Mouse (Mus musculus) heart, embryonic 14.5 days (tissue): ENCODE data around the gene Irs2. TPM values are rescaled to one million over a fixed set of nuclear protein-coding genes. Genes with fewer than 3 reads are reported as not detected.
A peak's percentile ranks its signal among the peaks of the same experiment; 100 is the strongest.

Source experiments
- ATAC-seq: fragments of 200-750 bp; cut with Nextera tagmentation; 2 replicates; pipeline ENCODE4 v1.8.0; 2017; ENCODE audit warnings: low read depth, moderate TSS enrichment; ENCODE audit not compliant: insufficient number of reproducible peaks, insufficient read depth, low FRiP score
- H3K27ac ChIP-seq, 2 experiments: fragments of 200-500 bp in 1 of 2; fragments of 300-500 bp in 1 of 2; sonication (generic) in 1 of 2; replicated peaks in 1 of 2; 2 replicates each; pipeline ENCODE4 v1.5.1; 2012 to 2014; ENCODE audit warnings: low read depth in 2 of 2, low read length in 2 of 2, control low read depth in 1 of 2, mild to moderate bottlenecking in 1 of 2, mixed read lengths in 1 of 2; ENCODE audit not compliant: control insufficient read depth in 1 of 2, insufficient read depth in 1 of 2
- H3K27me3 ChIP-seq: fragments of 300-500 bp; sonication (generic); 2 replicates; pipeline ENCODE4 v1.6.1; 2014; ENCODE audit warnings: mild to moderate bottlenecking, low read length, control low read depth; ENCODE audit not compliant: control insufficient read depth, insufficient read depth
- H3K36me3 ChIP-seq: fragments of 300-500 bp; sonication (generic); 2 replicates; pipeline ENCODE4 v1.6.1; 2014; ENCODE audit warnings: mild to moderate bottlenecking, control low read depth, low read length, mixed read lengths; ENCODE audit not compliant: control insufficient read depth, insufficient read depth
- H3K4me1 ChIP-seq, 2 experiments: fragments of 200-500 bp in 1 of 2; fragments of 300-500 bp in 1 of 2; sonication (generic) in 1 of 2; 2 replicates each; pipeline ENCODE4 v1.6.1; 2012 to 2014; ENCODE audit warnings: low read length in 2 of 2, control low read depth in 1 of 2, mixed read lengths in 1 of 2; ENCODE audit not compliant: control insufficient read depth in 2 of 2, insufficient read depth in 2 of 2
- H3K4me2 ChIP-seq: fragments of 300-500 bp; sonication (generic); 2 replicates; pipeline ENCODE4 v1.6.1; 2014; ENCODE audit warnings: mild to moderate bottlenecking, low read length
- H3K4me3 ChIP-seq, 2 experiments: fragments of 200-500 bp in 1 of 2; fragments of 300-500 bp in 1 of 2; sonication (generic) in 1 of 2; 2 replicates each; pipeline ENCODE4 v1.5.1; 2012 to 2014; ENCODE audit warnings: low read length in 2 of 2, mild to moderate bottlenecking in 2 of 2, control low read depth in 1 of 2, low read depth in 1 of 2, moderate library complexity in 1 of 2; ENCODE audit not compliant: control insufficient read depth in 1 of 2, insufficient read depth in 1 of 2
- H3K9ac ChIP-seq: fragments of 300-500 bp; sonication (generic); 2 replicates; pipeline ENCODE4 v1.6.1; 2014; ENCODE audit warnings: mild to moderate bottlenecking, low read length
- H3K9me3 ChIP-seq: fragments of 300-500 bp; sonication (generic); 2 replicates; pipeline ENCODE4 v1.6.1; 2016; ENCODE audit warnings: low read length, control low read depth; ENCODE audit not compliant: control insufficient read depth
- WGBS: fragments of 180-500 bp; shearing (Covaris S2); extraction: QIAGEN DNeasy Blood & Tissue Kit; methylation state at CpG from one replicate; pipeline ENCODE4 v1.1.7; 2014; 5-methylcytosine and 5-hydroxymethylcytosine counted together
- polyA plus RNA-seq: library from polyadenylated mRNA; unstranded; fragments of >200 nt; fragmentation: Nextera tagmentation; extraction: Ambion mirVana; gene quantifications from 2 replicates; pipeline ENCODE4 v1.2.1, GENCODE M21; 2014

Gene Irs2
- polyA plus RNA-seq, 1 experiment from 2014 or later, result 4.5 TPM

DNA sequence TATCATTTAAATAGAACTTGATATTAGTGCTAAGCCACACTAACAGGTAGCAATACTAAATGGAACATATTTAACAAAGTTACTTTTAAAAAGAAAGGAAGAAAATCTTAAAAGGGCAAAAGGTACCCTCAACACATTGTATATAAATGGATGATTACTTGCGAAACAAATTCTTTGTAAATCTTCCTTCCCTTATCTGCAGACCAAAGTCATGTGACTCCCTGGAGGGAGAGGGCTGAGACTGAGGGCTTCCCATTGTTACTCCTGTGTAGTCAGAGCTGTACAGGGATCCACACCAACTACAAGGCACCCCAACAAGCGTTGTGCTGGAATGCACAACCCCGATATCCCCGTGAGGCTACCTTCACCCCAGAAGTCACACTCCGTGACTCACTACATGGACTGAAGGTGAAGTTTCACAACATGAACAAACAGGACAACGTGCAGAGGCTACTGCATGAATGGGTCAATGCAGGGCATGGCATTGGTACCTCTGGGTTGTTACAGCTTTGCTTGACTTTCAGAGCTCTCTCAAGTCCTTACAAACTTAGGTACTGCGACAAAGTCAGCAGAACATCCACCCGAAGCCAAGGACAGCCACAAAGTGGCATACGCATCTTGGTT lies 12.8 kb upstream of the Irs2 start:
- H3K9ac ChIP-seq, result no peak overlapping the region
- no peak overlapping the region for H3K27ac ChIP-seq
- no peaks in the 10 kb centered on the region for H3K36me3 ChIP-seq
- no peaks in the 10 kb centered on the region for H3K9me3 ChIP-seq
- no peaks in the 10 kb centered on the region for H3K27me3 ChIP-seq
- no peak overlapping the region for H3K4me3 ChIP-seq
- WGBS, result 83% methylated on average over 9 of the region's 9 CpGs
- H3K4me1 ChIP-seq, result no peaks in the 10 kb centered on the region; a peak in 1 of 4 replicates
- no peak overlapping the region for H3K4me2 ChIP-seq
- no peak for ATAC-seq

DNA sequence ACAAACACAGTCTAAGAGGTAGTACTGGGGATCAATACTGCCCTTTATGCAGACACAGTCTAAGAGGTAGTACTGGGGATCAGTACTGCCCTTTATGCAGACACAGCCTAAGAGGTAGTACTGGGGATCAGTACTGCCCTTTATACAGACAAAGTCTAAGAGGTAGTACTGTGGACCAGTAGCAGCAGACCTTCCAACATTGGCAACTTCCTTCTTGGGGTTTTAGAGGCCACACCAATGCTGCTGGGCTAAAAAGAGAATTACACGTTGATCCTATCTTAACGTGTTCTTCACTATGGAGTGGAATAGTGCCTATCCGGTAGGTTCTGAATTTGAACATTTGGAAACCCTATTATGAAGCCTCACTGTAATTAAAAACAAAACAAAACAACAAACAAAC lies 7.4 kb upstream of the Irs2 start:
- 85% methylated on average over 3 of the region's 3 CpGs for WGBS
- Histone ChIP-seq H3K27ac (no peak overlapping the region), H3K36me3 (no peaks in the 10 kb centered on the region), H3K4me3 (no peak overlapping the region), H3K9me3 (no peaks in the 10 kb centered on the region), H3K4me2 (no peak overlapping the region), H3K4me1 (peaks cover 4 to 14% of the 10 kb centered on the region in 2 experiments), H3K27me3 (no peaks in the 10 kb centered on the region), H3K9ac (no peak overlapping the region)
- no peak for ATAC-seq

DNA sequence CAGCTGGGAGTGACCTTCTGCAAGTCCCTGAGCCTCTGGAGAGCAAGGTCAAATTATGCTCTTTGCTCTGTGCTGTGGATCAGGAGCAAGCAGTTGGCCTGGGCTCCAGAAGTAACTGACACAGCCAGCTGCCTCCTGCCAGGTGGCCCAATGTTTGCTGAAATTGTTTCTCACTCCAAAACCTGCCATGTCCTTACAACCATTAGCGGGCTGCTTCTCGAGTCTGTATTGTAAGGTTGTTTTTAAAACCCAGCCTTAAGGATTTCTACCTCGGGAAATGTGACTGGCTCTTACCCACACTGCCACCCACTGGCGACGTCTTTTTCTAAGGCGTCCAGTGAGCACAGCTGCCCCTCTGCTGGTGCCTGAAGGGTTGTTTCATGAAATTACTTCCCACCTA lies 5.0 kb upstream of the Irs2 start:
- peak overlapping the region; percentile 16; the same call in 1 of the 2 replicates for H3K4me2 ChIP-seq
- WGBS, result 0% methylated on average over 6 of the region's 6 CpGs
- no peaks in the 10 kb centered on the region for H3K9me3 ChIP-seq
- peaks cover 9 to 23% of the 10 kb centered on the region in 2 experiments for H3K4me1 ChIP-seq
- H3K27ac ChIP-seq, result peak overlapping the region; percentile 39 to 46; a peak in 2 of 4 replicates
- no peak overlapping the region; the same call in 1 of the 2 replicates for H3K9ac ChIP-seq
- no peaks in the 10 kb centered on the region for H3K36me3 ChIP-seq
- no peak for ATAC-seq
- no peaks in the 10 kb centered on the region for H3K27me3 ChIP-seq
- H3K4me3 ChIP-seq, result no peak overlapping the region

DNA sequence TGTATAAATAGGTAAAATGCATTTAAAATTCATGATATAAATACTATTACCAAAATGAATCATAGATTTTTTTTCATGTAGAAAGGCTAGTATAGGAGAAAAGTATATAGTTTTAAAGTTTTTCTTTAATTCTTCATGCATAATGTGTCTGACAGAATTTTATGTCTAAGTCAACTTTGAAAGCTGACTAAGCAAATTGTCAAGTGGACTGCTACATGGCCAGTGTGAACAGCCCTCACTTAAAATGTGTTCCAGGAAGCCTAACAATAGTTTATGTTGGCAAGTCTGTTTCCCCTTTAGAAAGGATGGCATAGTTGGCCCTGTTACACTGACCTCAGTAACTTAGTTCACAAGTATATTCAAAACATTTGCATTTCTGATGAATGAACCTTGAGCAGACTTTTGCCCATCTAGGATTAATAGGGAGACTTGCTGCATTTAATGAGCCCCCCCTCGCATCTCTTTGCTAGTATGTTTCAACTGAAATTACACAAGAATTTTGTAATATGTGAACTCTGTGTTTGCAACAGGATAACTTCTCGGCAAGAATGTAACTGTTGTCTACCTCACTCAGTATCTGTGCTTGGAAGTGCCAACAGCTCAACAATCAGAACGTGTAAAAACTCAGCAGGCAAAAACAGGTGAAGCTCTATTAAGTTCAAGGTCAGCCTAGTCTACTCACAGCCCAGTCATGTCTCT lies 3.7 kb upstream of the Irs2 start:
- 52% methylated on average over 3 of the region's 3 CpGs for WGBS
- Histone ChIP-seq H3K9ac (no peak overlapping the region), H3K4me1 (peaks cover 9 to 23% of the 10 kb centered on the region in 2 experiments), H3K4me3 (no peak overlapping the region), H3K36me3 (no peaks in the 10 kb centered on the region), H3K27ac (peak overlapping the region; percentile 19 to 61; a peak in 1 of 4 replicates), H3K27me3 (no peaks in the 10 kb centered on the region), H3K9me3 (no peaks in the 10 kb centered on the region), H3K4me2 (no peak overlapping the region)
- no peak for ATAC-seq

DNA sequence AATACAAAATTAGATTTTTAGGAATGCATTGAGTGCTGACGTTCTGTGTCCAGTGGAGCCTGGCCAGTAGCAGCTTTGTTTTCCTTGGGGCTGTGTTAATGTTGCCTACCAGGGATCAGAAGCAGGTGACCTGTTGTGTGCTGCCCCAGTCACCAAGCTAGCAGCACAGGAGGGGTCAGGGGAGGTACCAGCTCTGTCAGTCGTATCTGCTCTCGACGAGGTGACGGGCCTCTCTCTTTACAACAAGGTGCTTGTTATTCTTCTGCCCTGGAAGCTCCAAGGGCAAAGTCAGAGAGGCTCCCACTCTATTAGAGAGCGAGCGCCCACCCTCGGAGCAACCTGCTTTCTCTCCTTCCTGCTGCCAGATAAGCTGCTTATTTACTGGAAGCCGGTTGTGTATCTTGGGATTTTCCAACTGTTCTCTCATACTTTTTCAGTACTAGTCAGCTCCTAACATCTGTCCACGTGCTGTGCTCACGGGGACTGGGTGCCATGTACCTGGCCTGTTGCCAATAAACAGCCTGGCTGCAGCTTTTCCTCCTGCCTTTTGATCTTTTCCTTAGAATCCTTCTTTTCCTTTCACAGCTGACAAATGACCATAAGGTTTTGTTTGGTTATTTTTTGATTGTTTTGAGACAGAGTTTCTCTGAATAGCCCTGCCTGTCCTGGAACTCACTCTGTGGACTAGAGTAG lies 2.8 kb upstream of the Irs2 start:
- H3K4me2 ChIP-seq, result peak overlapping the region; percentile 93
- no peak for ATAC-seq
- no peak overlapping the region for H3K4me3 ChIP-seq
- H3K9me3 ChIP-seq, result no peaks in the 10 kb centered on the region
- 3% methylated on average over 11 of the region's 11 CpGs for WGBS
- peak overlapping the region; percentile 83 to 100 for H3K27ac ChIP-seq
- 0 out of 2 replicates have a peak, but pooled peaks cover 1% of the 10 kb centered on the region for H3K27me3 ChIP-seq
- H3K9ac ChIP-seq, result peak overlapping the region; percentile 54
- H3K36me3 ChIP-seq, result peaks cover 2% of the 10 kb centered on the region; the same call in 1 of the 2 replicates
- peaks cover 14 to 31% of the 10 kb centered on the region in 2 experiments for H3K4me1 ChIP-seq

DNA sequence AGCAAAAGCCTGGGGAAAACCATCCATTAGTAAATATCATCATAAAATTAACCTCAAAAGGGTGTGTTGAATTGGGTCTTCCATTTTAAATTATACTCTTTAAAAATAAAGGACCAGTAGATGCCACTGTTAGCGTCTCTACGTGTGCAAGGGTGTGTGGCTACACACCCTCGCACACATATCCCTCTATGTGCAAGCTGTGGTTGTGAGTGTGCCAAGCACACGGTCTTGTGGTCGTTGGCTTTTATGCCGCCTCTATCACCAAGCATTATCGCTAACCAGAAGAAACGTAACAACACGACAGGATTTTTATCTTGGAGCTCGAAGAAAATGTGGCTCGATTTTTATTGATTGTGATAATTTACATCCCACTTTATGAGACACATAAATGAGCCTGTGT lies 2.1 kb upstream of the Irs2 start:
- ATAC-seq, result no peak
- Histone ChIP-seq H3K27me3 (0 out of 2 replicates have a peak, but pooled peaks cover 3% of the 10 kb centered on the region), H3K36me3 (peaks cover 8% of the 10 kb centered on the region), H3K27ac (peak overlapping the region; percentile 83 to 100), H3K4me3 (peak overlapping the region in 1 of 2 experiments; percentile 84; a peak in 2 of 4 replicates), H3K4me1 (peaks cover 21 to 38% of the 10 kb centered on the region in 2 experiments), H3K9ac (peak overlapping the region; percentile 97; the same call in 1 of the 2 replicates), H3K4me2 (peak overlapping the region; percentile 93), H3K9me3 (no peaks in the 10 kb centered on the region)
- WGBS, result 54% methylated on average over 11 of the region's 11 CpGs

DNA sequence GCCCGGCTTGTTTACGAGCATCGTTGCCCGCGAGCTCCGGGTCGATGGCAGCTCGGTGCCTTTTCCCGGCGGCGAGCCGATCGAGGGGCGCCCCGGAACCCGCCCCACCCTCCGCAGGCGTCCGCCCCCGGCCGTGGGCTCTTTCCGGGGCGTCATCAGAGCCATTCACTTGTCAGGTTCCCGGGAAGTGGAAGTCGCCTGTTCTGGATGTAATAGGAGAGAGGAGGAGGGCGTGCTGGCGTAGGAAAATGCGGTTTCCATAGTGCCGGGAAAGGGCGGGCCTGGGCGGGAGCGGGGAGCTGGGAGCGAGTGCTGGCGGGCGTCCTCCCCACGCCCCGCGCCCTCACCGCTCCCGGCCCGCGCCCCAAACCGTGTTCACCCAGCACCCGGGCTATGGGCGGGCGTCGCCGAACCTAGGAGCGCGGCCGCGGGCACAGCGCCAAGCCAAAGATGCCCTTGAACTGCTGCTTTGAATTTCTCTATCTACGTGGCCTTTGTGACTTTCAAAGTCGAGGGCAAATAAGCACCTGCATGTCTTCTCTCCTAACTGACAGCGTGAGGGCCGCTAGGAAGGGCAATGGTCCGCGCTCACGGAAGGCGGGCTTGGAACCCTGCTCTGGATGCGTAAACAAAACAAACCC lies 1.3 kb upstream of the Irs2 start:
- H3K9me3 ChIP-seq, result no peaks in the 10 kb centered on the region
- H3K4me1 ChIP-seq, result peaks cover 29 to 46% of the 10 kb centered on the region in 2 experiments

More for the DNA sequence above, 1.3 kb upstream of the Irs2 start:
- under 1% methylated on average over 56 of the region's 62 CpGs for WGBS
- Histone ChIP-seq H3K9ac (peak overlapping the region; percentile 97), H3K27ac (peak overlapping the region; percentile 96 to 100), H3K36me3 (peaks cover 17% of the 10 kb centered on the region), H3K27me3 (0 out of 2 replicates have a peak, but pooled peaks cover 3% of the 10 kb centered on the region), H3K4me3 (peak overlapping the region; percentile 58 to 84), H3K4me2 (peak overlapping the region; percentile 93)
- ATAC-seq, result peak; percentile 61
